Mouse (Mus musculus): ENCODE measurements around the gene Fxn. TPM values are rescaled to one million over a fixed set of nuclear protein-coding genes. Genes with fewer than 3 reads are reported as not detected.

Gene Fxn
- polyA plus RNA-seq, 1 experiment from 2014 or later: 39.4 TPM

DNA sequence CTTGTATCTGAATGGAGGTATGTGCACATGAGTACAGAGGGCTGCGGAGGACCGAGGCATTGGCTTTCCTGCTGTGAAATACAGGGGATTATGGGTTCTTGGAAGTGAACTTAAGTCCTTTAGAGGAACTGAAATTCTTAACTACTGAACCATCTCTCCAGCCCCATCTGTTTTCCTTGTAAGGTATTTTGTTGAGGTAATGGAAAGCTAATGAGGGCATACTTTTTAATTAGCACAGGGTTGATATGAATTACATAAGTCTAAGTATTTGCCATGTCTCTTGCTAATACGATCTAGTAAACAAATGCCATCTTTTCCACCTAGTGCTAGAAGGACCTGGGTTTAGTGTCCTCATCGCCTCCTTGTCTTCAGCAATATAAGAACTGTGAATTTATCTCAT lies 34.8 kb upstream of the Fxn start:
- Histone ChIP-seq H3K4me1 (peaks cover 21% of the 10 kb centered on the region), H3K27me3 (replicated peaks) (no peaks in the 10 kb centered on the region), H3K9ac (no peak overlapping the region), H3K4me3 (no peak overlapping the region), H3K27ac (no peak overlapping the region), H3K9me3 (no peaks in the 10 kb centered on the region), H3K4me2 (replicated peaks) (no peak overlapping the region), H3K36me3 (no peaks in the 10 kb centered on the region)
- WGBS: 96% methylated on average over 4 of the region's 4 CpGs
- ATAC-seq (ENCODE audit: low FRiP score, low read depth): no peak

- WGBS: 93% methylated on average over 11 of the region's 11 CpGs
- H3K27me3 ChIP-seq (replicated peaks): no peaks in the 10 kb centered on the region
- no peaks in the 10 kb centered on the region for H3K9me3 ChIP-seq
- ATAC-seq (ENCODE audit: low FRiP score, low read depth): no peak
- H3K9ac ChIP-seq: no peak overlapping the region
- H3K4me1 ChIP-seq: peaks cover 21% of the 10 kb centered on the region
- H3K4me3 ChIP-seq: no peak overlapping the region
- no peak overlapping the region for H3K27ac ChIP-seq
- no peak overlapping the region for H3K4me2 ChIP-seq (replicated peaks)
- H3K36me3 ChIP-seq: no peaks in the 10 kb centered on the region
These were observed 34.3 kb upstream of the Fxn start for GRCm38 (mm10) chr19:24314676-24315075.

DNA sequence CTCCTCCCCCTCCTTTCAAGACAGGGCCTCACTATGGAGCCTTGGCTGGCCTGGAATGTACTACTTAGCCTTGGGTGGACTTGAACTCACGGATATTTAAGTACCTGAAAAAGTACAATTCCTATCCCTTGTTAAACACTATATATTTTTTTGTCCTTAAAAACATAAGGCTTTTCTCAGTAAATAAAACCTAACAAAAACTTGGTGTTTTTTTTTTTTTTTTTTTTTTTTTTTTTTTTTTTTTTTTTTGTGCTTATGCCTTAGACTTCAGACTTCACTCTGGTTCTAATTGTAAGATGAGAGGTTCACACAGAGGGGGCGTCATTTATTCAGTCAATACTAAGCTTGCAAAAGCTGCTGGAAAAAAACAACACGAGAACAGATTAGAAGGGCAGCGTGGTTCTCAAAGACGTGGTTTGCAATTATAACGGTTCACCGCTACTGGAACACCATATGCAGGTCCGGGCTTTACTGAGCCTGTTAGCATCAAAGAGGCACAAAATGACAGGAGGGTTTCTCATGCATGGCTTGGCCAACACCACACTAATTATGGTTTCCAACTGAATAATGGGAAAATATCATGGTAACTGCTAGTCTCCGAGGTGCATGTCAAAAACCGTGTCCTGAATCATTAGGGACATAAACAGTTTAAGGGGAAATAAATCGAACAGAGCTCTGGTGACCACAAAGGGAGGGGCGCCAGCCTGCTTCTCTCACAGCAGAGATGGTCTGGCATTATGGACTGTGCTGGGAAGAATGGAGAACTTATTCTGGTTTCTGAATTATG lies 32.3 kb upstream of the Fxn start:
- no peaks in the 10 kb centered on the region for H3K36me3 ChIP-seq
- H3K9ac ChIP-seq: no peak overlapping the region
- H3K27ac ChIP-seq: no peak overlapping the region
- no peak overlapping the region for H3K4me3 ChIP-seq
- H3K4me1 ChIP-seq: peaks cover 29% of the 10 kb centered on the region
- H3K9me3 ChIP-seq: no peaks in the 10 kb centered on the region
- H3K27me3 ChIP-seq (replicated peaks): no peaks in the 10 kb centered on the region
- WGBS: 30% methylated on average over 12 of the region's 12 CpGs
- no peak for ATAC-seq (ENCODE audit: low FRiP score, low read depth)
- H3K4me2 ChIP-seq (replicated peaks): no peak overlapping the region

DNA sequence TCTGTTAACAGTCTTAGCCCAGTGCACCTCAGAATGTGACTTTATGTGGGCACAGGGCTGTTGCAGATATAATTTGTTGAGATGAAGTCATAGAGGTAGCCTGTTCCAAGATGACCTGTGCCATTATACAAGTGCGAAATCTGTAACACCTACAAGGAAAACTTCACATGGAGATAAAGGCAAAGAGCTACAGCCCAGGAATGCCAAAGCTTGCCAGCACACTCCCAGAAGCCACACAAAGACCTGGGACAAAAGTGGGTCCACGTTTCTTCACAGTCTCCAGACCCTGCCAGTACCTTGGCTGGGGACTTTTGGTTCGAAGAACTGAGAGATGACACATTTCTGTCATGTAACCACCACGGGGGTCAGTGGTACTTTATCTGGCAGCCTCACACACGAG lies 31.6 kb upstream of the Fxn start:
- Histone ChIP-seq H3K9ac (no peak overlapping the region), H3K27me3 (replicated peaks) (no peaks in the 10 kb centered on the region), H3K4me2 (replicated peaks) (no peak overlapping the region), H3K27ac (no peak overlapping the region), H3K4me1 (peaks cover 31% of the 10 kb centered on the region), H3K36me3 (no peaks in the 10 kb centered on the region), H3K4me3 (no peak overlapping the region), H3K9me3 (no peaks in the 10 kb centered on the region)
- ATAC-seq (ENCODE audit: low FRiP score, low read depth): no peak
- WGBS: 90% methylated on average over 5 of the region's 5 CpGs

DNA sequence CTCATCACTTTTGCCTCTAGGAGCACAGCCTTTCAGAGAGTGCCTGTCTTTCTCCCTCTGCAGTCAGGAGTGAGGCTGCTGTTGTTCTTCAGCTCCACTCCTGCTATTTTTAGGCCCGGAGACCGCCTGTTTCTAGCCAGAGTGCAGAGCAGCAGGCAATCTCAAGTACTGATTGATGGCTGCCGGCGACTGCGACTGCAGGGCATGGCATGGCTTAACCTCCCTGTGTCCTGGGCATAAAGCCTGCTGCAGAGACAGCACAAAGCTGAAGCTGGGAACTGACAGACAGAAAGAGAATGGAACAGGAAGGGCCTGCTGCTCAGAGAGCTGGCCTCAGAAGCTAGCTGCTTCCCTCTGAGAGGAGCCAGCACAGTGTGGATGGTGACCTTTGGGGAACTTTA lies 27.9 kb upstream of the Fxn start:
- no peaks in the 10 kb centered on the region for H3K36me3 ChIP-seq
- H3K4me2 ChIP-seq (replicated peaks): no peak overlapping the region
- no peaks in the 10 kb centered on the region for H3K27me3 ChIP-seq (replicated peaks)
- 0 out of 2 replicates have a peak overlapping the region, but pooled peaks have one; percentile 1 for H3K9ac ChIP-seq
- H3K27ac ChIP-seq: peak overlapping the region; percentile 26; the same call in 1 of the 2 replicates
- H3K9me3 ChIP-seq: no peaks in the 10 kb centered on the region
- WGBS: 3% methylated on average over 5 of the region's 5 CpGs
- peak; percentile 53 for ATAC-seq (ENCODE audit: low FRiP score, low read depth)
- H3K4me1 ChIP-seq: peaks cover 18% of the 10 kb centered on the region
- H3K4me3 ChIP-seq: no peak overlapping the region

GRCm38 (mm10) chr19:24307271-24308221 lies 27.1 kb upstream of the Fxn start:
- Histone ChIP-seq H3K9ac (0 out of 2 replicates have a peak overlapping the region, but pooled peaks have one; percentile 1), H3K27me3 (replicated peaks) (no peaks in the 10 kb centered on the region), H3K4me3 (no peak overlapping the region), H3K4me2 (replicated peaks) (no peak overlapping the region), H3K4me1 (peaks cover 12% of the 10 kb centered on the region), H3K9me3 (no peaks in the 10 kb centered on the region), H3K36me3 (no peaks in the 10 kb centered on the region), H3K27ac (peak overlapping the region; percentile 26; the same call in 1 of the 2 replicates)
- 61% methylated on average over 13 of the region's 13 CpGs for WGBS
- ATAC-seq (ENCODE audit: low FRiP score, low read depth): no peak; the same call in 1 of the 2 replicates

GRCm38 (mm10) chr19:24306351-24306750 lies 25.9 kb upstream of the Fxn start:
- 95% methylated on average over 5 of the region's 5 CpGs for WGBS
- no peak overlapping the region for H3K27ac ChIP-seq
- no peak overlapping the region for H3K4me3 ChIP-seq
- H3K4me1 ChIP-seq: peaks cover 17% of the 10 kb centered on the region
- H3K36me3 ChIP-seq: no peaks in the 10 kb centered on the region
- no peak for ATAC-seq (ENCODE audit: low FRiP score, low read depth)
- no peak overlapping the region for H3K9ac ChIP-seq
- no peaks in the 10 kb centered on the region for H3K9me3 ChIP-seq
- H3K4me2 ChIP-seq (replicated peaks): no peak overlapping the region
- no peaks in the 10 kb centered on the region for H3K27me3 ChIP-seq (replicated peaks)

DNA sequence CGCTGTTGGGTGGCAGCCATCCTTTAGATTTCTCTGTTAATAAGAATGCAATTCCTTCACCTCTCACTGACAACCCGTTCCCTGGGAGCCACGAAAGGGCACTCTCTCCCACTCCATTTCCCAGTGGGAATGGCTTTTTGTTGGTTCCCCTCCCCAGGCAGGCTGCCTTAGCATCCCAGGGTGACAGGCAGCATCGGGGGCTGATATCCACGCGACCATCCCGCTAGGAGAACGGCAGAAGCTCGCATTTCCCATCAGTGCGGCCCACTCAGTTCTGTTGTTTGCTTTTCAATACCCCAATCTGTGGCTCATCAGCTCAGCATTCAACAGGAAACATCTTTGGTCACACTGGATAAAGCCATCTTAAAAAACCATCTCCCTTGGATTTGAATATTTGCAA lies 21.8 kb upstream of the Fxn start:
- H3K4me3 ChIP-seq: no peak overlapping the region
- WGBS: 40% methylated on average over 10 of the region's 10 CpGs
- H3K27me3 ChIP-seq (replicated peaks): no peaks in the 10 kb centered on the region
- ATAC-seq (ENCODE audit: low FRiP score, low read depth): no peak
- H3K36me3 ChIP-seq: no peaks in the 10 kb centered on the region
- no peak overlapping the region for H3K27ac ChIP-seq
- H3K4me1 ChIP-seq: peaks cover 6% of the 10 kb centered on the region
- no peak overlapping the region for H3K9ac ChIP-seq
- H3K4me2 ChIP-seq (replicated peaks): no peak overlapping the region
- H3K9me3 ChIP-seq: no peaks in the 10 kb centered on the region

GRCm38 (mm10) chr19:24301768-24302148 lies 21.4 kb upstream of the Fxn start:
- H3K27ac ChIP-seq: no peak overlapping the region
- no peaks in the 10 kb centered on the region for H3K27me3 ChIP-seq (replicated peaks)
- H3K4me1 ChIP-seq: peaks cover 6% of the 10 kb centered on the region
- 25% methylated on average over 5 of the region's 5 CpGs for WGBS
- no peaks in the 10 kb centered on the region for H3K36me3 ChIP-seq
- no peak overlapping the region for H3K4me3 ChIP-seq
- no peak overlapping the region for H3K9ac ChIP-seq
- no peak for ATAC-seq (ENCODE audit: low FRiP score, low read depth)
- H3K9me3 ChIP-seq: no peaks in the 10 kb centered on the region
- H3K4me2 ChIP-seq (replicated peaks): peak overlapping the region; percentile 54; the same call in 1 of the 2 replicates

DNA sequence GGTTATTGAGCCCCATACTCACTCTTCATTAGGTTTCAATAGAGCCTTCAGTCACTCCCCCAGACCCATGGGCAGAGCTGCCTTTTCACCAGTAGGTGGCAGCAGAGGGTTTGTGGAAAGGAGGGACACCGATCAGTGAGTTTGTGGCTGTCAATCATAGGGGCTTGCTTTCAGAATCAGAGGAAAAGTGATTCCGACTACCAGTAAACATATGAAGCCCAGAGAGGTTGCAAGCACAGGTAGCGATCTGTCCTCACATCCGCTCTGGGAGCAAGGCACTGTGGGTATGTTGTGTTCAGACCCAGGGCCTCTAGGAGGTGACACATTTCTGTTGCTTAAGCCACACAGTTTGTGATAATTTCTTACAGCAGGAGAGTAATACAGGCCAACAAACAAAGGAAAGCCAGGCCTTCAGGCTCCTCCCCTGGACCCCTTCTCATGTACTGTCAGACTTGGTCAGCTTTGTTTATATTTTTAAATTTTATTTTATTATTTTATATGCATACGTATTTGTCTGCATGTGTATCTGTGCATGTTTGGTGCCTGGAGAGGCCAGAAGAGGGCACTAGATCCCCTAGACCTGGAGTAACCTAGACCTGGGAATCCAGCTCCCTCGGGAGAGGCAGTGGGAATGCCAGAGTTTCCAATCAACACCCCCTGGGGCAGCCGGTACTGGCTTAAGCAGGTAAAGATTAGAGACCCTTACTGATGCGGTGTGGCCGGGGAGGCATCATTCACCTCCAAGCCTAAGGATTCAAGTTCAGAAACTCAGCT lies 20.8 kb upstream of the Fxn start:
- no peak overlapping the region for H3K9ac ChIP-seq
- ATAC-seq (ENCODE audit: low FRiP score, low read depth): peak; percentile 86

DNA sequence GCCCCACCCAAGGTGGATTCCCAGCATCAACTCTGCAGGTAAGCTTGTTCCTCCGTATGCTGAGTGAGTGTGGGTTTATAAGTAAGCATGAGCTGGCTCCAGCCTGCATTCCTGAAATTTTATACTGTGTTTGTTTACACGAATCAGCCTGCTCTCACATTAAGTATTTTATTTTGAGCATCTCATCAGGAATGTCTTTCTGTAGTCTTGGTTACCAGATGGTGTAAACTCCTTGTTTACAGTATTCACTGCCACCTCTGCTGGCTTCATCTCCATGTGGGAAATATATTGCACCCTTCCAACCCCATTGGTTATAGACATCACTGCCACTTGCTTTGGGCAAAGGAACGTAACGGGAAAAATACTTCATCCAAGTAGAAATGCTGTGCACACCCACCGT lies 13.1 kb upstream of the Fxn start:
- no peak for ATAC-seq (ENCODE audit: low FRiP score, low read depth)
- Histone ChIP-seq H3K36me3 (no peaks in the 10 kb centered on the region), H3K9me3 (no peaks in the 10 kb centered on the region), H3K9ac (no peak overlapping the region), H3K4me1 (0 out of 2 replicates have a peak, but pooled peaks cover 2% of the 10 kb centered on the region), H3K4me2 (replicated peaks) (no peak overlapping the region), H3K4me3 (no peak overlapping the region), H3K27ac (no peak overlapping the region), H3K27me3 (replicated peaks) (no peaks in the 10 kb centered on the region)
- 88% methylated on average over 5 of the region's 5 CpGs for WGBS

More for the DNA sequence above, 20.8 kb upstream of the Fxn start:
- Histone ChIP-seq H3K4me1 (peaks cover 6% of the 10 kb centered on the region), H3K27me3 (replicated peaks) (no peaks in the 10 kb centered on the region), H3K27ac (no peak overlapping the region), H3K4me3 (peak overlapping the region; percentile 15; the same call in 1 of the 2 replicates), H3K4me2 (replicated peaks) (peak overlapping the region; percentile 54), H3K9me3 (no peaks in the 10 kb centered on the region), H3K36me3 (no peaks in the 10 kb centered on the region)
- WGBS: 8% methylated on average over 9 of the region's 9 CpGs

GRCm38 (mm10) chr19:24284187-24284586 lies 3.8 kb upstream of the Fxn start:
- H3K4me2 ChIP-seq (replicated peaks): no peak overlapping the region
- H3K4me3 ChIP-seq: no peak overlapping the region
- ATAC-seq (ENCODE audit: low FRiP score, low read depth): no peak
- H3K27me3 ChIP-seq (replicated peaks): no peaks in the 10 kb centered on the region
- no peaks in the 10 kb centered on the region for H3K36me3 ChIP-seq
- no peak overlapping the region for H3K9ac ChIP-seq
- no peak overlapping the region for H3K27ac ChIP-seq
- H3K9me3 ChIP-seq: no peaks in the 10 kb centered on the region
- peaks cover 11% of the 10 kb centered on the region for H3K4me1 ChIP-seq
- WGBS: 63% methylated on average over 4 of the region's 4 CpGs
